9 mouse cellular contexts compared by ENCODE assay signal in the genomic region with DNA sequence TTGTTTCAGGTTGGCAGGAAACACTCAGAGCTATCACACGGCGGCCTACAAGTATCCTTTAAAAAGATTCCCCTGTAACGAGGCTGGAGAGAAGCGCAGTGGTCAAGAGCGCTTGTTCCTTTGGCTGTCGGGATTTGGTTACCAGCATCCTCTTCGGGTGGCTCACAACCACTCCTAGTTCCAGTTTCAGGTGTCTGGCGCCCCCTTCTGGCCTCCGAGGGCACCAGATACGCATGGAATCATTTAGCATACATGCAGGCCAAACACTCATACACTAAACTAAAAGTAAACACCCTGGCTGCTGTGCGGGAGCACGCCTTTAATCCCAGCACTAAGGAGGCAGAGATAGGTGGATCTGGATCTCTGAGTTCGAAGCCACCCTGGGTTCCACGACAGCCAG. TPM values are rescaled to one million over a fixed set of nuclear protein-coding genes. Genes with fewer than 3 reads are reported as not detected.
DNase-seq lines count a peak whose midpoint lies in the region; ATAC-seq and TF ChIP-seq lines count a peak whose summit lies in the region.
"Had no signal": no experiment of that assay in that cellular context is flagged by ENCODE, and none has a peak within 500 bp of the region (broad histone marks: within the 10 kb centered on the region; RNA-seq: fewer than 3 reads in every experiment).

No protein-coding gene starts in this region.

- no peaks in the 10 kb centered on the region; the same call in 1 of the 2 replicates for H3K36me3 ChIP-seq in hindbrain, embryonic 14.5 days (replicated peaks; ENCODE audit: control insufficient read depth, insufficient read depth)
- H3K36me3 ChIP-seq in hindbrain, embryonic 16.5 days (ENCODE audit: control insufficient read depth, insufficient read depth, low read length) = no peaks in the 10 kb centered on the region
- H3K36me3 ChIP-seq in ES-E14 (ENCODE audit: control insufficient read depth, insufficient read depth, low read length, poor library complexity, severe bottlenecking) = no peaks in the 10 kb centered on the region
- H3K36me3 ChIP-seq in embryonic facial prominence, embryonic 10.5 days (replicated peaks) = no peaks in the 10 kb centered on the region
- H3K36me3 ChIP-seq in forebrain, embryonic 16.5 days (ENCODE audit: control insufficient read depth, insufficient read depth) = no peaks in the 10 kb centered on the region
- H3K36me3 ChIP-seq: limb, embryonic 13.5 days had no signal

- ATAC-seq in hindbrain, embryonic 14.5 days (ENCODE audit: low FRiP score) = no peak
- no peak for ATAC-seq in hindbrain, embryonic 16.5 days
- ATAC-seq in forebrain, embryonic 16.5 days = no peak

- in situ Hi-C loops in ES-E14 (cut with MboI; ENCODE audit: low sequenced_read_pairs in 2 of 2, unreplicated experiment in 2 of 2) = no loop called here

- H3K9me3 ChIP-seq in hindbrain, embryonic 14.5 days (ENCODE audit: control insufficient read depth, low read length) = no peaks in the 10 kb centered on the region
- no peaks in the 10 kb centered on the region for H3K9me3 ChIP-seq in hindbrain, embryonic 16.5 days (ENCODE audit: control insufficient read depth, low read length)
- H3K9me3 ChIP-seq in ES-E14 (ENCODE audit: control insufficient read depth, insufficient read depth, low read depth, low read length) = no peaks in the 10 kb centered on the region
- no peaks in the 10 kb centered on the region for H3K9me3 ChIP-seq in embryonic facial prominence, embryonic 10.5 days
- H3K9me3 ChIP-seq in forebrain, embryonic 16.5 days (ENCODE audit: control insufficient read depth, low read length) = no peaks in the 10 kb centered on the region
- H3K9me3 ChIP-seq: limb, embryonic 13.5 days had no signal

- 33% methylated on average over 14 of the region's 14 CpGs for WGBS in hindbrain, embryonic 14.5 days
- WGBS in hindbrain, embryonic 16.5 days = 32% methylated on average over 14 of the region's 14 CpGs
- 34% methylated on average over 14 of the region's 14 CpGs for WGBS in embryonic facial prominence, embryonic 10.5 days
- WGBS in forebrain, embryonic 16.5 days = 34% methylated on average over 14 of the region's 14 CpGs

- H3K27ac ChIP-seq in hindbrain, embryonic 14.5 days = no peak overlapping the region
- no peak overlapping the region for H3K27ac ChIP-seq in hindbrain, embryonic 16.5 days (ENCODE audit: low read depth, low read length)
- peak overlapping the region; percentile 69 for H3K27ac ChIP-seq in ES-E14 (ENCODE audit: insufficient read depth, low read depth, low read length, poor library complexity, severe bottlenecking)
- H3K27ac ChIP-seq in embryonic facial prominence, embryonic 10.5 days (replicated peaks) = no peak overlapping the region
- H3K27ac ChIP-seq in forebrain, embryonic 16.5 days (ENCODE audit: low read length) = no peak overlapping the region
- H3K27ac ChIP-seq: limb, embryonic 13.5 days had no signal

- no peak overlapping the region for H3K4me3 ChIP-seq in hindbrain, embryonic 14.5 days (replicated peaks; ENCODE audit: low read length)
- H3K4me3 ChIP-seq in hindbrain, embryonic 16.5 days (ENCODE audit: low read length) = no peak overlapping the region
- 0 out of 4 replicates have a peak overlapping the region, but pooled peaks of 1 of the 2 experiments have one; percentile 37 for H3K4me3 ChIP-seq in ES-E14 (ENCODE audit: insufficient read depth in 1 of 2, low read depth in 1 of 2, low read length in 2 of 2, poor library complexity in 1 of 2, severe bottlenecking in 1 of 2)
- H3K4me3 ChIP-seq in embryonic facial prominence, embryonic 10.5 days = no peak overlapping the region
- H3K4me3 ChIP-seq in forebrain, embryonic 16.5 days (replicated peaks; ENCODE audit: low read length) = no peak overlapping the region
- H3K4me3 ChIP-seq: limb, embryonic 13.5 days had no signal

- no peak overlapping the region for H3K9ac ChIP-seq in hindbrain, embryonic 14.5 days
- no peak overlapping the region for H3K9ac ChIP-seq in hindbrain, embryonic 16.5 days (ENCODE audit: low read depth, low read length)
- peak overlapping the region; percentile 60; the same call in 1 of the 2 replicates for H3K9ac ChIP-seq in ES-E14 (ENCODE audit: insufficient read depth, low read depth, low read length, poor library complexity, severe bottlenecking)
- H3K9ac ChIP-seq in forebrain, embryonic 16.5 days (replicated peaks; ENCODE audit: low read depth, low read length) = no peak overlapping the region
- H3K9ac ChIP-seq: limb, embryonic 13.5 days had no signal

- H3K4me1 ChIP-seq in hindbrain, embryonic 14.5 days (replicated peaks; ENCODE audit: control insufficient read depth, insufficient read depth, low read length) = peaks cover 14% of the 10 kb centered on the region
- peaks cover 14% of the 10 kb centered on the region for H3K4me1 ChIP-seq in hindbrain, embryonic 16.5 days (ENCODE audit: control insufficient read depth, insufficient read depth, low read depth, low read length)
- H3K4me1 ChIP-seq in ES-E14 (ENCODE audit: control insufficient read depth in 2 of 2, insufficient read depth in 2 of 2, low read length in 2 of 2, poor library complexity in 1 of 2) = peaks cover 2 to 5% of the 10 kb centered on the region in 2 experiments; a peak in 2 of 4 replicates
- peaks cover 22% of the 10 kb centered on the region for H3K4me1 ChIP-seq in embryonic facial prominence, embryonic 10.5 days
- peaks cover 18% of the 10 kb centered on the region for H3K4me1 ChIP-seq in forebrain, embryonic 16.5 days (replicated peaks; ENCODE audit: control insufficient read depth, insufficient read depth, low read length)

- DNase-seq in hindbrain, embryonic 14.5 days (ENCODE audit: low spot score) = peak; percentile 39
- DNase-seq in ES-E14 (ENCODE audit: low read depth, low spot score) = peak; percentile 97
- peak; percentile 66 for DNase-seq in embryonic facial prominence, embryonic 10.5 days (ENCODE audit: low spot score)
- peak; percentile 47 for DNase-seq in spleen, adult 12 weeks (ENCODE audit: low spot score)
- no peak for DNase-seq in frontal cortex, postnatal 14 days (ENCODE audit: low spot score in 2 of 2)
- no peak for DNase-seq in frontal cortex, postnatal 25 days (ENCODE audit: low spot score in 2 of 2)

- no peaks in the 10 kb centered on the region for H3K27me3 ChIP-seq in hindbrain, embryonic 14.5 days (ENCODE audit: control insufficient read depth, insufficient read depth, low read length)
- no peaks in the 10 kb centered on the region for H3K27me3 ChIP-seq in hindbrain, embryonic 16.5 days (replicated peaks; ENCODE audit: control insufficient read depth, insufficient read depth, low read length)
- no peaks in the 10 kb centered on the region for H3K27me3 ChIP-seq in embryonic facial prominence, embryonic 10.5 days (replicated peaks; ENCODE audit: low read depth, poor library complexity, severe bottlenecking)
- H3K27me3 ChIP-seq in forebrain, embryonic 16.5 days (replicated peaks; ENCODE audit: control insufficient read depth, insufficient read depth, low read length) = no peaks in the 10 kb centered on the region
- H3K27me3 ChIP-seq: limb, embryonic 13.5 days had no signal

- no peak overlapping the region for H3K4me2 ChIP-seq in hindbrain, embryonic 14.5 days (replicated peaks)
- no peak overlapping the region for H3K4me2 ChIP-seq in hindbrain, embryonic 16.5 days (ENCODE audit: low read length)
- no peak overlapping the region for H3K4me2 ChIP-seq in forebrain, embryonic 16.5 days (ENCODE audit: low read length)
- H3K4me2 ChIP-seq: limb, embryonic 13.5 days had no signal

TF ChIP-seq in ES-E14, 5 proteins besides CTCF, POLR2A, EP300 and RAD21 (continues in another document):
- TF ChIP-seq ZNF384 (IDR thresholded peaks at IDR 0.05; ENCODE audit: low read depth, low read length) (0 out of 2 replicates have a peak, but pooled peaks have one; percentile 10), HCFC1 (IDR thresholded peaks at IDR 0.05; ENCODE audit: borderline replicate concordance, insufficient read depth, low read length) (0 out of 2 replicates have a peak, but pooled peaks have one; percentile 55)

RNA-seq across cellular contexts. Expression of gene Rnf10, which starts 3.3 kb away (rescaled TPM):
- polyA plus RNA-seq in hindbrain, embryonic 14.5 days (2014; fragmentation: Nextera tagmentation; extraction: Ambion mirVana) = 101 and 113 TPM in 2 replicates
- 146 and 180 TPM in 2 replicates for polyA plus RNA-seq in hindbrain, embryonic 16.5 days (2015; fragmentation: Nextera tagmentation; extraction: Ambion mirVana)
- total RNA-seq in ES-E14 (2012; rRNA removed) = 134 and 138 TPM in 2 replicates
- polyA plus RNA-seq in embryonic facial prominence, embryonic 10.5 days (2016; fragmentation: Nextera tagmentation; extraction: Ambion mirVana) = 129 and 138 TPM in 2 replicates
- polyA plus RNA-seq in forebrain, embryonic 16.5 days (2015; fragmentation: Nextera tagmentation; extraction: Ambion mirVana) = 168 and 176 TPM in 2 replicates

RNA-seq across cellular contexts. Expression of gene Coq5, which starts 3.5 kb away (rescaled TPM):
- polyA plus RNA-seq in hindbrain, embryonic 14.5 days (2014; fragmentation: Nextera tagmentation; extraction: Ambion mirVana) = 52.5 and 57.6 TPM in 2 replicates
- 61.4 and 62.9 TPM in 2 replicates for polyA plus RNA-seq in hindbrain, embryonic 16.5 days (2015; fragmentation: Nextera tagmentation; extraction: Ambion mirVana)
- total RNA-seq in ES-E14 (2012; rRNA removed) = 28.3 and 34.8 TPM in 2 replicates
- polyA plus RNA-seq in embryonic facial prominence, embryonic 10.5 days (2016; fragmentation: Nextera tagmentation; extraction: Ambion mirVana) = 52.2 and 55.9 TPM in 2 replicates
- polyA plus RNA-seq in forebrain, embryonic 16.5 days (2015; fragmentation: Nextera tagmentation; extraction: Ambion mirVana) = 62.9 and 64.3 TPM in 2 replicates

RNA-seq across cellular contexts. Expression of gene Dynll1, which starts 24.8 kb away (rescaled TPM):
- 1,269 and 1,310 TPM in 2 replicates for polyA plus RNA-seq in hindbrain, embryonic 14.5 days (2014; fragmentation: Nextera tagmentation; extraction: Ambion mirVana)
- polyA plus RNA-seq in hindbrain, embryonic 16.5 days (2015; fragmentation: Nextera tagmentation; extraction: Ambion mirVana) = 1,172 and 1,268 TPM in 2 replicates
- 575 and 753 TPM in 2 replicates for total RNA-seq in ES-E14 (2012; rRNA removed)
- 1,787 and 1,839 TPM in 2 replicates for polyA plus RNA-seq in embryonic facial prominence, embryonic 10.5 days (2016; fragmentation: Nextera tagmentation; extraction: Ambion mirVana)
- 1,337 and 1,455 TPM in 2 replicates for polyA plus RNA-seq in forebrain, embryonic 16.5 days (2015; fragmentation: Nextera tagmentation; extraction: Ambion mirVana)

RNA-seq across cellular contexts. Expression of gene Pop5, which starts 40.4 kb away (rescaled TPM):
- 107 and 114 TPM in 2 replicates for polyA plus RNA-seq in hindbrain, embryonic 14.5 days (2014; fragmentation: Nextera tagmentation; extraction: Ambion mirVana)
- polyA plus RNA-seq in hindbrain, embryonic 16.5 days (2015; fragmentation: Nextera tagmentation; extraction: Ambion mirVana) = 106 and 107 TPM in 2 replicates
- total RNA-seq in ES-E14 (2012; rRNA removed) = 155 and 174 TPM in 2 replicates
- 114 and 122 TPM in 2 replicates for polyA plus RNA-seq in embryonic facial prominence, embryonic 10.5 days (2016; fragmentation: Nextera tagmentation; extraction: Ambion mirVana)
- 85.3 and 101 TPM in 2 replicates for polyA plus RNA-seq in forebrain, embryonic 16.5 days (2015; fragmentation: Nextera tagmentation; extraction: Ambion mirVana)

RNA-seq across cellular contexts. Expression of gene Srsf9, which starts 51.0 kb away (rescaled TPM):
- polyA plus RNA-seq in hindbrain, embryonic 14.5 days (2014; fragmentation: Nextera tagmentation; extraction: Ambion mirVana) = 140 and 145 TPM in 2 replicates
- 105 and 128 TPM in 2 replicates for polyA plus RNA-seq in hindbrain, embryonic 16.5 days (2015; fragmentation: Nextera tagmentation; extraction: Ambion mirVana)
- total RNA-seq in ES-E14 (2012; rRNA removed) = 42.6 and 57.2 TPM in 2 replicates
- 391 and 411 TPM in 2 replicates for polyA plus RNA-seq in embryonic facial prominence, embryonic 10.5 days (2016; fragmentation: Nextera tagmentation; extraction: Ambion mirVana)
- 165 and 183 TPM in 2 replicates for polyA plus RNA-seq in forebrain, embryonic 16.5 days (2015; fragmentation: Nextera tagmentation; extraction: Ambion mirVana)

Comparison
In these comparisons a context has a peak if more than half of its experiments do, and no peak if none do; other contexts are left out.
1. DNase-seq: peak in hindbrain, embryonic 14.5 days (single experiment), ES-E14 (single experiment), embryonic facial prominence, embryonic 10.5 days (single experiment) and spleen, adult 12 weeks (single experiment); none in frontal cortex, postnatal 14 days (0 of 2) and frontal cortex, postnatal 25 days (0 of 2).